Mouse (Mus musculus) A20 (cell line): ENCODE data around the gene Esf1.
"Not testable (repeated sequence)": the region's sequence is repeated elsewhere in the genome, so short reads cannot be mapped to it uniquely, and the experiment has no call there.

Experiments
- DNase-seq: peaks from one replicate; pipeline ENCODE4 v3.0.0-alpha.2; 2011; ENCODE audit warnings: low read depth, low spot score

Gene Esf1

GRCm38 (mm10) chr2:140096034-140096433, 74.3 kb downstream of the Esf1 start:
- no peak for DNase-seq

- no peak for DNase-seq
These were observed 76.9 kb downstream of the Esf1 start for GRCm38 (mm10) chr2:140093433-140093832.

GRCm38 (mm10) chr2:140084245-140084644, 86.1 kb downstream of the Esf1 start:
- no peak for DNase-seq

- DNase-seq, result no peak
These were observed 89.4 kb downstream of the Esf1 start for GRCm38 (mm10) chr2:140080747-140081577.

- DNase-seq, result not testable (repeated sequence)
These were observed 91.1 kb downstream of the Esf1 start for GRCm38 (mm10) chr2:140079284-140079683.

GRCm38 (mm10) chr2:140078600-140079280, 91.6 kb downstream of the Esf1 start:
- no peak for DNase-seq

GRCm38 (mm10) chr2:140077476-140077875, 92.9 kb downstream of the Esf1 start:
- DNase-seq, result no peak

GRCm38 (mm10) chr2:140075150-140075549, 95.2 kb downstream of the Esf1 start:
- DNase-seq, result no peak
